Mouse (Mus musculus) thymus, adult 2 months (tissue): Measurements from ENCODE around the gene Il17re. TPM values are rescaled to one million over a fixed set of nuclear protein-coding genes. Genes with fewer than 3 reads are reported as not detected.

Source experiments
- DNase-seq: peaks from one replicate; pipeline ENCODE4 v3.0.0; 2021
- H3K27ac ChIP-seq: fragments of 200-500 bp; 2 replicates; pipeline ENCODE4 v1.5.1; 2012; ENCODE audit warnings: low read length, control low read depth; ENCODE audit not compliant: control insufficient read depth, insufficient read depth
- H3K27me3 ChIP-seq: fragments of 200-500 bp; 2 replicates; pipeline ENCODE4 v1.6.1; 2012; ENCODE audit warnings: mild to moderate bottlenecking, low read length, moderate library complexity, mixed read lengths; ENCODE audit not compliant: control insufficient read depth, insufficient read depth
- H3K36me3 ChIP-seq: fragments of 200-500 bp; 2 replicates; pipeline ENCODE4 v1.6.1; 2012; ENCODE audit warnings: mild to moderate bottlenecking, low read length, moderate library complexity; ENCODE audit not compliant: control insufficient read depth, insufficient read depth
- H3K4me1 ChIP-seq: fragments of 200-500 bp; replicated peaks from 2 replicates; pipeline ENCODE4 v1.6.1; 2012; ENCODE audit warnings: low read length; ENCODE audit not compliant: control insufficient read depth, insufficient read depth
- H3K4me3 ChIP-seq: fragments of 200-500 bp; 2 replicates; pipeline ENCODE4 v1.5.1; 2012; ENCODE audit warnings: mild to moderate bottlenecking, low read length, control low read depth, moderate library complexity; ENCODE audit not compliant: control insufficient read depth, insufficient read depth
- CTCF ChIP-seq: fragments of 200-500 bp; IDR thresholded peaks from 2 replicates; pipeline ENCODE4 v1.5.1; 2012; ENCODE audit warnings: mild to moderate bottlenecking, control low read depth, low read length, moderate library complexity, borderline replicate concordance; ENCODE audit not compliant: control insufficient read depth, poor library complexity, insufficient read depth; ENCODE audit errors: extremely low read depth
- POLR2A ChIP-seq: fragments of 200-500 bp; IDR thresholded peaks from 2 replicates; pipeline ENCODE4 v1.6.1; 2012; ENCODE audit warnings: mild to moderate bottlenecking, low read length, control low read depth, moderate library complexity; ENCODE audit not compliant: control insufficient read depth, poor library complexity, insufficient read depth; ENCODE audit errors: extremely low read depth
- WGBS: fragments of 180-500 bp; shearing (Covaris S2); methylation state at CpG from one replicate; pipeline ENCODE4 v1.1.7; 2018; 5-methylcytosine and 5-hydroxymethylcytosine counted together
- polyA plus RNA-seq: library from polyadenylated mRNA; depleted of rRNA; stranded (reverse); fragments of >200 nt; gene quantifications from 2 replicates; pipeline ENCODE4 v1.2.3, GENCODE M21; 2012; rRNA removed

Il17re gene
- polyA plus RNA-seq, 1 experiment, result 22.8 TPM

- TF ChIP-seq POLR2A (no peak), CTCF (no peak)
- Histone ChIP-seq H3K4me1 (peaks cover 20% of the 10 kb centered on the region), H3K36me3 (peaks cover 70% of the 10 kb centered on the region), H3K27me3 (no peaks in the 10 kb centered on the region), H3K27ac (peak overlapping the region; percentile 94), H3K4me3 (peak overlapping the region; percentile 3; the same call in 1 of the 2 replicates)
- 4% methylated on average over 8 of the region's 8 CpGs for WGBS
- DNase-seq, result peak; percentile 55
Measured at GRCm38 (mm10) chr6:113517434-113518080, 59.3 kb downstream of the Il17re start.

Other genes with a start within 250 kb of the Il17re start
- 80.0 and 82.9 TPM in 2 replicates for gene Mtmr14, start 220.6 kb upstream of the Il17re start, polyA plus RNA-seq
- gene Cpne9, start 176.2 kb upstream of the Il17re start, polyA plus RNA-seq, result 0.65 and 1.5 TPM in 2 replicates
- 65.7 and 66.2 TPM in 2 replicates for gene Brpf1, start 151.3 kb upstream of the Il17re start, polyA plus RNA-seq
- 23.1 and 23.4 TPM in 2 replicates for gene Ogg1, start 131.5 kb upstream of the Il17re start, polyA plus RNA-seq
- 12.6 and 18.3 TPM in 2 replicates for gene Camk1, start 114.5 kb upstream of the Il17re start, polyA plus RNA-seq
- 31.6 and 32.6 TPM in 2 replicates for gene Tada3, start 80.6 kb upstream of the Il17re start, polyA plus RNA-seq
- gene Arpc4, start 80.4 kb upstream of the Il17re start, polyA plus RNA-seq, result 118 and 120 TPM in 2 replicates
- gene Ttll3, start 69.2 kb upstream of the Il17re start, polyA plus RNA-seq, result 38.4 and 43.1 TPM in 2 replicates
- 81.6 and 94.5 TPM in 2 replicates for gene Rpusd3, start 39.1 kb upstream of the Il17re start, polyA plus RNA-seq
- 103 and 116 TPM in 2 replicates for gene Cidec, start 22.7 kb upstream of the Il17re start, polyA plus RNA-seq
- 69.6 and 75.5 TPM in 2 replicates for gene Jagn1, start 15.9 kb upstream of the Il17re start, polyA plus RNA-seq
- 14.3 and 15.4 TPM in 2 replicates for gene Il17rc, start 12.9 kb downstream of the Il17re start, polyA plus RNA-seq
- gene Creld1, start 24.8 kb downstream of the Il17re start, polyA plus RNA-seq, result 15.2 and 16.1 TPM in 2 replicates
- gene Prrt3, start 43.4 kb downstream of the Il17re start, polyA plus RNA-seq, result 0.16 and 0.28 TPM in 2 replicates
- gene Emc3, start 73.2 kb downstream of the Il17re start, polyA plus RNA-seq, result 54.5 and 59.7 TPM in 2 replicates
- gene Fancd2, start 73.2 kb downstream of the Il17re start, polyA plus RNA-seq, result 13.3 and 17.4 TPM in 2 replicates
- gene Fancd2os, start 142.2 kb downstream of the Il17re start, polyA plus RNA-seq, result not detected in 2 replicates
- 197 and 243 TPM in 2 replicates for gene Brk1, start 146.3 kb downstream of the Il17re start, polyA plus RNA-seq
- 33.5 and 37.9 TPM in 2 replicates for gene Vhl, start 165.5 kb downstream of the Il17re start, polyA plus RNA-seq
- 16.5 and 17.8 TPM in 2 replicates for gene Irak2, start 180.0 kb downstream of the Il17re start, polyA plus RNA-seq
- gene Tatdn2, start 238.6 kb downstream of the Il17re start, polyA plus RNA-seq, result 35.2 and 35.7 TPM in 2 replicates